Mouse (Mus musculus) neural tube, embryonic 15.5 days (tissue): ENCODE measurements around the gene Kdelr3. TPM values are rescaled to one million over a fixed set of nuclear protein-coding genes. Genes with fewer than 3 reads are reported as not detected.
A peak's percentile ranks its signal among the peaks of the same experiment; 100 is the strongest.

ENCODE experiments used
- ATAC-seq: fragments of 200-750 bp; cut with Nextera tagmentation; 2 replicates; pipeline ENCODE4 v1.8.0; 2017; ENCODE audit warnings: mild to moderate bottlenecking, moderate TSS enrichment, moderate library complexity; ENCODE audit not compliant: low FRiP score
- H3K27ac ChIP-seq: fragments of 300-500 bp; sonication (generic); replicated peaks from 2 replicates; pipeline ENCODE4 v1.5.1; 2015; ENCODE audit warnings: mild to moderate bottlenecking, inconsistent platforms
- H3K27me3 ChIP-seq: fragments of 300-500 bp; sonication (generic); replicated peaks from 2 replicates; pipeline ENCODE4 v1.6.1; 2015; ENCODE audit warnings: inconsistent platforms
- H3K36me3 ChIP-seq: fragments of 300-500 bp; sonication (generic); 2 replicates; pipeline ENCODE4 v1.6.1; 2015; ENCODE audit warnings: inconsistent platforms
- H3K4me1 ChIP-seq: fragments of 300-500 bp; sonication (generic); 2 replicates; pipeline ENCODE4 v1.6.1; 2015; ENCODE audit warnings: inconsistent platforms
- H3K4me2 ChIP-seq: fragments of 300-500 bp; sonication (generic); 2 replicates; pipeline ENCODE4 v1.6.1; 2015; ENCODE audit warnings: inconsistent platforms, mild to moderate bottlenecking, moderate library complexity
- H3K4me3 ChIP-seq: fragments of 300-500 bp; sonication (generic); replicated peaks from 2 replicates; pipeline ENCODE4 v1.5.1; 2015; ENCODE audit warnings: mild to moderate bottlenecking, inconsistent platforms
- H3K9ac ChIP-seq: fragments of 300-500 bp; sonication (generic); replicated peaks from 2 replicates; pipeline ENCODE4 v1.6.1; 2015; ENCODE audit warnings: mild to moderate bottlenecking, inconsistent platforms
- H3K9me3 ChIP-seq: fragments of 300-500 bp; sonication (generic); replicated peaks from 2 replicates; pipeline ENCODE4 v1.6.1; 2016; ENCODE audit warnings: inconsistent platforms
- WGBS: fragments of 180-500 bp; shearing (Covaris S2); methylation state at CpG from one replicate; pipeline ENCODE4 v1.1.7; 2015; ENCODE audit warnings: mixed read lengths; 5-methylcytosine and 5-hydroxymethylcytosine counted together
- polyA plus RNA-seq: library from polyadenylated mRNA; unstranded; fragments of >200 nt; fragmentation: Nextera tagmentation; extraction: Ambion mirVana; gene quantifications from 2 replicates; pipeline ENCODE4 v1.2.1, GENCODE M21; 2015

Kdelr3 gene
- polyA plus RNA-seq, 1 experiment from 2014 or later = 18.5 TPM

GRCm38 (mm10) chr15:79517710-79518109, 1.5 kb downstream of the Kdelr3 start:
- Histone ChIP-seq H3K36me3 (no peaks in the 10 kb centered on the region), H3K4me3 (no peak overlapping the region), H3K27me3 (peaks cover 53% of the 10 kb centered on the region), H3K4me1 (peaks cover 12% of the 10 kb centered on the region), H3K4me2 (peak overlapping the region; percentile 85; the same call in 1 of the 2 replicates), H3K9ac (no peak overlapping the region), H3K9me3 (no peaks in the 10 kb centered on the region), H3K27ac (no peak overlapping the region)
- 45% methylated on average over 4 of the region's 4 CpGs for WGBS
- no peak for ATAC-seq

- Histone ChIP-seq H3K4me1 (peaks cover 12% of the 10 kb centered on the region), H3K4me3 (no peak overlapping the region), H3K36me3 (no peaks in the 10 kb centered on the region), H3K27ac (no peak overlapping the region), H3K4me2 (no peak overlapping the region), H3K27me3 (peaks cover 47% of the 10 kb centered on the region), H3K9ac (no peak overlapping the region), H3K9me3 (no peaks in the 10 kb centered on the region)
- WGBS = 83% methylated on average over 3 of the region's 3 CpGs
- ATAC-seq = no peak
These were observed 2.4 kb downstream of the Kdelr3 start for GRCm38 (mm10) chr15:79518571-79518970.

- H3K4me1 ChIP-seq = peaks cover 12% of the 10 kb centered on the region
- 48% methylated on average over 16 of the region's 16 CpGs for WGBS
- H3K9me3 ChIP-seq = no peaks in the 10 kb centered on the region
- H3K4me3 ChIP-seq = no peak overlapping the region
- ATAC-seq = no peak
- H3K9ac ChIP-seq = no peak overlapping the region
- H3K27ac ChIP-seq = no peak overlapping the region
- H3K36me3 ChIP-seq = no peaks in the 10 kb centered on the region
- peaks cover 36% of the 10 kb centered on the region for H3K27me3 ChIP-seq
- no peak overlapping the region for H3K4me2 ChIP-seq
These were observed 3.4 kb downstream of the Kdelr3 start for GRCm38 (mm10) chr15:79519400-79520220.

GRCm38 (mm10) chr15:79525564-79525963, 9.4 kb downstream of the Kdelr3 start:
- Histone ChIP-seq H3K4me1 (no peaks in the 10 kb centered on the region), H3K27ac (no peak overlapping the region), H3K9ac (no peak overlapping the region), H3K27me3 (no peaks in the 10 kb centered on the region), H3K4me3 (no peak overlapping the region), H3K36me3 (peaks cover 46% of the 10 kb centered on the region), H3K4me2 (no peak overlapping the region), H3K9me3 (no peaks in the 10 kb centered on the region)
- ATAC-seq = no peak
- WGBS = 82% methylated on average over 5 of the region's 5 CpGs

- no peak overlapping the region for H3K27ac ChIP-seq
- H3K9ac ChIP-seq = no peak overlapping the region
- no peaks in the 10 kb centered on the region for H3K27me3 ChIP-seq
- no peak overlapping the region for H3K4me2 ChIP-seq
- H3K4me3 ChIP-seq = no peak overlapping the region
- 58% methylated on average over 9 of the region's 9 CpGs for WGBS
- ATAC-seq = peak; percentile 53; the same call in 1 of the 2 replicates
- peaks cover 52% of the 10 kb centered on the region for H3K36me3 ChIP-seq
- no peaks in the 10 kb centered on the region for H3K4me1 ChIP-seq
- no peaks in the 10 kb centered on the region for H3K9me3 ChIP-seq
These were observed 10.0 kb downstream of the Kdelr3 start for GRCm38 (mm10) chr15:79525979-79526768.

- WGBS = 81% methylated on average over 4 of the region's 4 CpGs
- no peak for ATAC-seq
- no peak overlapping the region for H3K4me2 ChIP-seq
These were observed 11.0 kb downstream of the Kdelr3 start for GRCm38 (mm10) chr15:79527192-79527591.

GRCm38 (mm10) chr15:79527991-79528639, 11.9 kb downstream of the Kdelr3 start:
- H3K4me2 ChIP-seq = no peak overlapping the region
- no peak overlapping the region for H3K4me3 ChIP-seq
- H3K36me3 ChIP-seq = peaks cover 69% of the 10 kb centered on the region
- no peaks in the 10 kb centered on the region for H3K9me3 ChIP-seq
- WGBS = 81% methylated on average over 5 of the region's 5 CpGs
- no peak overlapping the region for H3K9ac ChIP-seq
- ATAC-seq = no peak
- H3K27me3 ChIP-seq = no peaks in the 10 kb centered on the region
- H3K4me1 ChIP-seq = no peaks in the 10 kb centered on the region
- H3K27ac ChIP-seq = no peak overlapping the region

More at GRCm38 (mm10) chr15:79527192-79527591, 11.0 kb downstream of the Kdelr3 start:
- no peaks in the 10 kb centered on the region for H3K4me1 ChIP-seq
- no peak overlapping the region for H3K9ac ChIP-seq
- no peak overlapping the region for H3K27ac ChIP-seq
- H3K36me3 ChIP-seq = peaks cover 61% of the 10 kb centered on the region
- H3K27me3 ChIP-seq = no peaks in the 10 kb centered on the region
- H3K9me3 ChIP-seq = no peaks in the 10 kb centered on the region
- H3K4me3 ChIP-seq = no peak overlapping the region

GRCm38 (mm10) chr15:79529935-79530334, 13.7 kb downstream of the Kdelr3 start:
- WGBS = 82% methylated on average over 7 of the region's 7 CpGs
- H3K4me2 ChIP-seq = no peak overlapping the region
- no peak overlapping the region for H3K9ac ChIP-seq
- peaks cover 85% of the 10 kb centered on the region for H3K36me3 ChIP-seq
- no peak overlapping the region for H3K27ac ChIP-seq
- no peaks in the 10 kb centered on the region for H3K27me3 ChIP-seq
- no peak overlapping the region for H3K4me3 ChIP-seq
- no peaks in the 10 kb centered on the region for H3K9me3 ChIP-seq
- H3K4me1 ChIP-seq = no peaks in the 10 kb centered on the region
- ATAC-seq = no peak

- Histone ChIP-seq H3K36me3 (peaks cover 95% of the 10 kb centered on the region), H3K4me1 (no peaks in the 10 kb centered on the region), H3K9ac (no peak overlapping the region), H3K4me3 (no peak overlapping the region), H3K9me3 (no peaks in the 10 kb centered on the region), H3K27ac (no peak overlapping the region), H3K27me3 (no peaks in the 10 kb centered on the region), H3K4me2 (no peak overlapping the region)
- WGBS = 93% methylated on average over 3 of the region's 3 CpGs
- ATAC-seq = no peak
These were observed 17.6 kb downstream of the Kdelr3 start for GRCm38 (mm10) chr15:79533796-79534195.

GRCm38 (mm10) chr15:79543968-79544367, 27.8 kb downstream of the Kdelr3 start:
- peaks cover 32% of the 10 kb centered on the region for H3K4me1 ChIP-seq
- H3K27ac ChIP-seq = no peak overlapping the region
- H3K9ac ChIP-seq = no peak overlapping the region
- H3K36me3 ChIP-seq = peaks cover 49% of the 10 kb centered on the region
- WGBS = 95% methylated on average over 3 of the region's 3 CpGs
- H3K27me3 ChIP-seq = no peaks in the 10 kb centered on the region
- H3K4me2 ChIP-seq = peak overlapping the region; percentile 69
- H3K4me3 ChIP-seq = peak overlapping the region; percentile 84
- ATAC-seq = no peak
- H3K9me3 ChIP-seq = no peaks in the 10 kb centered on the region

- peaks cover 31% of the 10 kb centered on the region for H3K4me1 ChIP-seq
- no peak for ATAC-seq
- H3K27ac ChIP-seq = peak overlapping the region; percentile 99
- WGBS = under 1% methylated on average over 3 of the region's 3 CpGs
- H3K9ac ChIP-seq = peak overlapping the region; percentile 97
- no peaks in the 10 kb centered on the region for H3K9me3 ChIP-seq
- H3K27me3 ChIP-seq = no peaks in the 10 kb centered on the region
- H3K4me3 ChIP-seq = peak overlapping the region; percentile 84
- peak overlapping the region; percentile 69 for H3K4me2 ChIP-seq
- peaks cover 34% of the 10 kb centered on the region for H3K36me3 ChIP-seq
These were observed 29.3 kb downstream of the Kdelr3 start for GRCm38 (mm10) chr15:79545496-79545895.
